ENCODE assay signal across 9 mouse cellular contexts in genomic region chr16:38651721-38652231, GRCm38 (mm10).
A peak's percentile ranks its signal among the peaks of the same experiment; 100 is the strongest.
DNase-seq lines count a peak whose midpoint lies in the region; ATAC-seq and TF ChIP-seq lines count a peak whose summit lies in the region.
"Had no signal": no experiment of that assay in that cellular context is flagged by ENCODE, and none has a peak within 500 bp of the region (broad histone marks: within the 10 kb centered on the region; RNA-seq: fewer than 3 reads in every experiment).

No protein-coding gene starts in this region.

- no peak overlapping the region for H3K9ac ChIP-seq in limb, embryonic 14.5 days (ENCODE audit: low read depth, low read length, severe bottlenecking)
- H3K9ac ChIP-seq: liver, embryonic 15.5 days had no signal

- TF ChIP-seq POLR2A in cortical plate, adult 2 months (IDR thresholded peaks at IDR 0.05; ENCODE audit: extremely low read depth, insufficient read depth, low read length), result no peak
- no peak for TF ChIP-seq POLR2A in limb, embryonic 14.5 days (IDR thresholded peaks at IDR 0.05; ENCODE audit: borderline replicate concordance, extremely low read depth, insufficient read depth, insufficient read length)

- 67% methylated on average over 10 of the region's 10 CpGs for WGBS in limb, embryonic 14.5 days

- 0 out of 2 replicates have a peak overlapping the region, but pooled peaks have one; percentile 67 for H3K27ac ChIP-seq in cortical plate, adult 2 months (ENCODE audit: insufficient read depth, low read length)
- no peak overlapping the region for H3K27ac ChIP-seq in limb, embryonic 14.5 days (replicated peaks; ENCODE audit: low read depth, low read length)
- H3K27ac ChIP-seq: liver, embryonic 15.5 days had no signal

- DNase-seq in 3T3-L1 (ENCODE audit: low read depth, low spot score), result peak; percentile 45
- peak; percentile 34 to 39 for DNase-seq in heart, postnatal 14 days
- DNase-seq in limb, embryonic 14.5 days (ENCODE audit: low spot score), result peak; percentile 33
- no peak for DNase-seq in spleen, adult 18-20 months
- DNase-seq in spleen, postnatal 36 days (ENCODE audit: low spot score in 2 of 2), result no peak
- DNase-seq in cerebellum, adult 9-11 months, result no peak
- no peak for DNase-seq in gastrocnemius, postnatal 36 days

- no peak overlapping the region for H3K4me3 ChIP-seq in cortical plate, adult 2 months (ENCODE audit: insufficient read depth, low read length)
- no peak overlapping the region for H3K4me3 ChIP-seq in limb, embryonic 14.5 days (replicated peaks; ENCODE audit: low read length)
- H3K4me3 ChIP-seq: liver, embryonic 15.5 days had no signal

- TF ChIP-seq CTCF in cortical plate, adult 2 months (IDR thresholded peaks at IDR 0.05; ENCODE audit: extremely low read depth, insufficient read depth, low read length), result no peak

- no peak overlapping the region for H3K4me2 ChIP-seq in limb, embryonic 14.5 days (replicated peaks; ENCODE audit: low read depth, low read length, severe bottlenecking)
- H3K4me2 ChIP-seq: liver, embryonic 15.5 days had no signal

- H3K4me1 ChIP-seq in cortical plate, adult 2 months (ENCODE audit: control insufficient read depth, insufficient read depth, low read length), result no peaks in the 10 kb centered on the region
- H3K4me1 ChIP-seq in limb, embryonic 14.5 days (ENCODE audit: control insufficient read depth, insufficient read depth, low read length), result peaks cover 52% of the 10 kb centered on the region

- no peaks in the 10 kb centered on the region for H3K9me3 ChIP-seq in limb, embryonic 14.5 days (ENCODE audit: control insufficient read depth, low read length)
- H3K9me3 ChIP-seq: liver, embryonic 15.5 days had no signal

- H3K27me3 ChIP-seq in limb, embryonic 14.5 days (ENCODE audit: control insufficient read depth, insufficient read depth, low read length), result no peaks in the 10 kb centered on the region

- H3K36me3 ChIP-seq in limb, embryonic 14.5 days (ENCODE audit: control insufficient read depth, insufficient read depth, low read length), result no peaks in the 10 kb centered on the region
- H3K36me3 ChIP-seq: liver, embryonic 15.5 days had no signal

- intact Hi-C loops in heart, postnatal 14 days (cut with DNase I), result loop anchor here (2.0 kb wide), 1 partner anchor 15 kb away; no protein-coding TSS in a partner anchor
- intact Hi-C loops in gastrocnemius, postnatal 36 days (cut with DNase I), result no loop called here

- no peak for ATAC-seq in limb, embryonic 14.5 days (ENCODE audit: low FRiP score, low read depth)

Comparison
In these comparisons a context has a peak if more than half of its experiments do, and no peak if none do; other contexts are left out.
1. DNase-seq: peak in 3T3-L1 (single experiment), heart, postnatal 14 days (2 of 2) and limb, embryonic 14.5 days (single experiment); none in spleen, adult 18-20 months (0 of 2), spleen, postnatal 36 days (0 of 2), cerebellum, adult 9-11 months (single experiment) and gastrocnemius, postnatal 36 days (0 of 2).